Mouse (Mus musculus) layer of hippocampus, adult 8-10 months (tissue): ENCODE measurements at regions not wholly inside any gene's neighbourhood (a gene's known extent, or its start where the extent isn't known, plus 50 kb on each side); places are given as distances from the start of the nearest gene placed in this dataset.

Experiments
- DNase-seq, 2 experiments: peaks; one replicate each; pipeline ENCODE4 v3.0.0; 2022; ENCODE audit warnings: low spot score in 2 of 2

GRCm38 (mm10) chr3:42286471-42286870, 544.1 kb downstream of the D3Ertd751e start:
- no peak for DNase-seq

GRCm38 (mm10) chr3:42312424-42312823, 570.0 kb downstream of the D3Ertd751e start:
- DNase-seq, result no peak

- no peak for DNase-seq
These were observed 585.3 kb downstream of the D3Ertd751e start for GRCm38 (mm10) chr3:42327708-42328107.

GRCm38 (mm10) chr3:42342806-42343205, 600.4 kb downstream of the D3Ertd751e start:
- peak; percentile 7 to 14 for DNase-seq

- no peak for DNase-seq
These were observed 634.4 kb downstream of the D3Ertd751e start for GRCm38 (mm10) chr3:42376785-42377184.

- peak in 1 of 2 experiments; percentile 6 for DNase-seq
These were observed 639.7 kb downstream of the D3Ertd751e start for GRCm38 (mm10) chr3:42382151-42382550.

GRCm38 (mm10) chr3:42402716-42403115, 660.3 kb downstream of the D3Ertd751e start:
- DNase-seq, result no peak

GRCm38 (mm10) chr3:42408958-42409633, 666.7 kb downstream of the D3Ertd751e start:
- peak; percentile 32 to 45 for DNase-seq

GRCm38 (mm10) chr3:42427363-42427762, 685.0 kb downstream of the D3Ertd751e start:
- DNase-seq, result no peak

- no peak for DNase-seq
These were observed 707.2 kb downstream of the D3Ertd751e start for GRCm38 (mm10) chr3:42449575-42449974.

- no peak for DNase-seq
These were observed 721.9 kb downstream of the D3Ertd751e start for GRCm38 (mm10) chr3:42464353-42464752.

- DNase-seq, result no peak
These were observed 724.7 kb downstream of the D3Ertd751e start for GRCm38 (mm10) chr3:42467125-42467524.

GRCm38 (mm10) chr3:42514922-42515593, 772.6 kb downstream of the D3Ertd751e start:
- DNase-seq, result no peak

GRCm38 (mm10) chr3:42516286-42516685, 773.9 kb downstream of the D3Ertd751e start:
- DNase-seq, result no peak

GRCm38 (mm10) chr3:42531397-42531796, 789.0 kb downstream of the D3Ertd751e start:
- no peak for DNase-seq

- DNase-seq, result no peak
These were observed 824.3 kb downstream of the D3Ertd751e start for GRCm38 (mm10) chr3:42566731-42567130.

- no peak for DNase-seq
These were observed 828.1 kb downstream of the D3Ertd751e start for GRCm38 (mm10) chr3:42570364-42571024.

- DNase-seq, result no peak
These were observed 829.6 kb downstream of the D3Ertd751e start for GRCm38 (mm10) chr3:42571877-42572459.

GRCm38 (mm10) chr3:42573155-42573554, 830.7 kb downstream of the D3Ertd751e start:
- no peak for DNase-seq

- no peak for DNase-seq
These were observed 839.9 kb downstream of the D3Ertd751e start for GRCm38 (mm10) chr3:42582311-42582710.

- DNase-seq, result no peak
These were observed 845.0 kb downstream of the D3Ertd751e start for GRCm38 (mm10) chr3:42587296-42587932.

GRCm38 (mm10) chr3:42589516-42589915, 847.1 kb downstream of the D3Ertd751e start:
- DNase-seq, result no peak
